25 mouse cellular contexts compared by ENCODE assay signal in the genomic region with DNA sequence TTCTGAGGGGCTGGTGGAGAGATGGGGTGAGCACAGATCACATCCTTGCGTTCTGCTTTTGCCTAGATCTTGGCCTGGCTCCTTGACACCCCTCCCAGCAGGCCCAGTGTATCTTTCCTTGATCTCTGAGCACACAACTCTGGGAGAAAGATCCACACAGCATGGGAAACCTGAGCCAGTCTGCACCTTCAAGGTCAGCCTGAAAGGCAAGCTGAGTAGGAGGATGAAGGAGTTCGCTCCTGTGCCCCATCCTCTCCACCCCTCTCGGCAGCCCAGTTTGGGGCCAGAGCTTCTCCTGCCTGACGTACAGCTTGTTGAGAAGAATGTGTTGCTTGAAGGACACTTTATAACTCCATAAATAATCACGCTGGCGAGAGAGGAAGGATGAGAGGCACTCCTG.
A peak's percentile ranks its signal among the peaks of the same experiment; 100 is the strongest.
DNase-seq lines count a peak whose midpoint lies in the region; ATAC-seq lines count a peak whose summit lies in the region.
"Had no signal": no experiment of that assay in that cellular context is flagged by ENCODE, and none has a peak within 500 bp of the region (broad histone marks: within the 10 kb centered on the region; RNA-seq: fewer than 3 reads in every experiment).

No protein-coding gene starts in this region.

- H3K27ac ChIP-seq in forebrain, embryonic 14.5 days (ENCODE audit: low read depth, low read length): no peak overlapping the region
- H3K27ac ChIP-seq in forebrain, embryonic 15.5 days (replicated peaks): no peak overlapping the region
- no peak overlapping the region for H3K27ac ChIP-seq in kidney, embryonic 15.5 days
- peak overlapping the region; percentile 52; the same call in 1 of the 2 replicates for H3K27ac ChIP-seq in midbrain, embryonic 10.5 days (replicated peaks)
- H3K27ac ChIP-seq in midbrain, embryonic 13.5 days: no peak overlapping the region
- H3K27ac ChIP-seq: embryonic facial prominence, embryonic 10.5 days; embryonic facial prominence, embryonic 13.5 days; forebrain, embryonic 12.5 days; gastrocnemius, adult 2 months; hindbrain, embryonic 13.5 days; hindbrain, postnatal 0 days had no signal

- no peak overlapping the region for H3K4me2 ChIP-seq in forebrain, embryonic 14.5 days (ENCODE audit: low read length)
- H3K4me2 ChIP-seq in forebrain, embryonic 15.5 days (replicated peaks): no peak overlapping the region
- no peak overlapping the region for H3K4me2 ChIP-seq in kidney, embryonic 15.5 days
- no peak overlapping the region for H3K4me2 ChIP-seq in midbrain, embryonic 13.5 days (replicated peaks)
- H3K4me2 ChIP-seq: embryonic facial prominence, embryonic 13.5 days; forebrain, embryonic 12.5 days; heart, embryonic 11.5 days; hindbrain, embryonic 13.5 days had no signal

- ATAC-seq in forebrain, embryonic 14.5 days: peak; percentile 32; the same call in 1 of the 2 replicates
- no peak for ATAC-seq in forebrain, embryonic 15.5 days (replicated peaks)
- ATAC-seq in kidney, embryonic 15.5 days (replicated peaks; ENCODE audit: low FRiP score): peak; percentile 54
- ATAC-seq in midbrain, embryonic 13.5 days: no peak
- ATAC-seq: activated CD4-positive, CD25-positive, alpha-beta regulatory T cell, adult 4 months; forebrain, postnatal 0 days; hindbrain, postnatal 0 days had no signal

- H3K4me1 ChIP-seq in forebrain, embryonic 14.5 days (ENCODE audit: control insufficient read depth, insufficient read depth, low read length): no peaks in the 10 kb centered on the region
- no peaks in the 10 kb centered on the region for H3K4me1 ChIP-seq in forebrain, embryonic 15.5 days
- H3K4me1 ChIP-seq in kidney, embryonic 15.5 days: no peaks in the 10 kb centered on the region
- H3K4me1 ChIP-seq in midbrain, embryonic 10.5 days: peaks cover 9% of the 10 kb centered on the region
- 0 out of 2 replicates have a peak, but pooled peaks cover 6% of the 10 kb centered on the region for H3K4me1 ChIP-seq in midbrain, embryonic 13.5 days (replicated peaks)
- H3K4me1 ChIP-seq: embryonic facial prominence, embryonic 10.5 days; embryonic facial prominence, embryonic 13.5 days; hindbrain, embryonic 13.5 days had no signal

- H3K36me3 ChIP-seq in forebrain, embryonic 14.5 days (ENCODE audit: control insufficient read depth, insufficient read depth, low read length): no peaks in the 10 kb centered on the region
- H3K36me3 ChIP-seq in forebrain, embryonic 15.5 days: no peaks in the 10 kb centered on the region
- H3K36me3 ChIP-seq in kidney, embryonic 15.5 days: no peaks in the 10 kb centered on the region
- no peaks in the 10 kb centered on the region for H3K36me3 ChIP-seq in midbrain, embryonic 10.5 days
- H3K36me3 ChIP-seq in midbrain, embryonic 13.5 days: no peaks in the 10 kb centered on the region
- H3K36me3 ChIP-seq: embryonic facial prominence, embryonic 10.5 days; embryonic facial prominence, embryonic 13.5 days; forebrain, embryonic 12.5 days; hindbrain, embryonic 13.5 days had no signal

- no peaks in the 10 kb centered on the region for H3K9me3 ChIP-seq in forebrain, embryonic 14.5 days (replicated peaks; ENCODE audit: control insufficient read depth, low read length)
- H3K9me3 ChIP-seq in forebrain, embryonic 15.5 days: no peaks in the 10 kb centered on the region
- H3K9me3 ChIP-seq in kidney, embryonic 15.5 days (replicated peaks): no peaks in the 10 kb centered on the region
- H3K9me3 ChIP-seq in midbrain, embryonic 10.5 days (replicated peaks): no peaks in the 10 kb centered on the region
- no peaks in the 10 kb centered on the region for H3K9me3 ChIP-seq in midbrain, embryonic 13.5 days
- H3K9me3 ChIP-seq: embryonic facial prominence, embryonic 10.5 days; embryonic facial prominence, embryonic 13.5 days; forebrain, embryonic 12.5 days; hindbrain, embryonic 13.5 days had no signal

- H3K9ac ChIP-seq in forebrain, embryonic 14.5 days (ENCODE audit: low read length): no peak overlapping the region
- H3K9ac ChIP-seq in forebrain, embryonic 15.5 days (replicated peaks): no peak overlapping the region
- no peak overlapping the region for H3K9ac ChIP-seq in kidney, embryonic 15.5 days
- no peak overlapping the region for H3K9ac ChIP-seq in midbrain, embryonic 13.5 days (replicated peaks)
- H3K9ac ChIP-seq: embryonic facial prominence, embryonic 13.5 days; forebrain, embryonic 12.5 days; forebrain, postnatal 0 days; hindbrain, embryonic 13.5 days had no signal

- no peaks in the 10 kb centered on the region for H3K27me3 ChIP-seq in forebrain, embryonic 14.5 days (replicated peaks; ENCODE audit: control insufficient read depth, insufficient read depth, low read length)
- H3K27me3 ChIP-seq in forebrain, embryonic 15.5 days: no peaks in the 10 kb centered on the region
- 0 out of 2 replicates have a peak, but pooled peaks cover 3% of the 10 kb centered on the region for H3K27me3 ChIP-seq in kidney, embryonic 15.5 days
- no peaks in the 10 kb centered on the region for H3K27me3 ChIP-seq in midbrain, embryonic 10.5 days (ENCODE audit: low read depth, poor library complexity, severe bottlenecking)
- H3K27me3 ChIP-seq in midbrain, embryonic 13.5 days: no peaks in the 10 kb centered on the region
- H3K27me3 ChIP-seq: embryonic facial prominence, embryonic 13.5 days; forebrain, embryonic 12.5 days; hindbrain, embryonic 13.5 days had no signal

- H3K4me3 ChIP-seq in forebrain, embryonic 14.5 days (ENCODE audit: low read depth, low read length): no peak overlapping the region
- H3K4me3 ChIP-seq in forebrain, embryonic 15.5 days: no peak overlapping the region
- H3K4me3 ChIP-seq in kidney, embryonic 15.5 days (replicated peaks): no peak overlapping the region
- no peak overlapping the region for H3K4me3 ChIP-seq in midbrain, embryonic 10.5 days
- H3K4me3 ChIP-seq in midbrain, embryonic 13.5 days (replicated peaks): no peak overlapping the region
- H3K4me3 ChIP-seq: embryonic facial prominence, embryonic 10.5 days; embryonic facial prominence, embryonic 13.5 days; erythroblast, embryonic 14.5 days; forebrain, embryonic 12.5 days; gastrocnemius, adult 2 months; hindbrain, embryonic 13.5 days had no signal

- 65% methylated on average over 6 of the region's 6 CpGs for WGBS in forebrain, embryonic 14.5 days
- 57% methylated on average over 6 of the region's 6 CpGs for WGBS in forebrain, embryonic 15.5 days
- WGBS in kidney, embryonic 15.5 days: 14% methylated on average over 6 of the region's 6 CpGs
- WGBS in midbrain, embryonic 10.5 days: 77% methylated on average over 6 of the region's 6 CpGs
- WGBS in midbrain, embryonic 13.5 days: 48% methylated on average over 6 of the region's 6 CpGs

- no peak for DNase-seq in forebrain, embryonic 14.5 days (ENCODE audit: low spot score)
- DNase-seq in kidney, postnatal 36 days: no peak
- no peak for DNase-seq in midbrain, embryonic 10.5 days (ENCODE audit: low spot score)
- DNase-seq: adrenal gland, adult 8-10 months; adrenal gland, postnatal 25 days; cerebellum, adult 11-12 months; cerebellum, adult 8-10 months; cerebellum, postnatal 10 days; cerebellum, postnatal 36 days; embryo, embryonic 11 days; forebrain, postnatal 0 days; gastrocnemius, adult 2 months; gastrocnemius, postnatal 14 days; heart, adult 11 months had no signal

Comparison
In these comparisons a context has a peak if more than half of its experiments do, and no peak if none do; other contexts are left out.
1. ATAC-seq: peak in forebrain, embryonic 14.5 days (single experiment) and kidney, embryonic 15.5 days (single experiment); none in forebrain, embryonic 15.5 days (single experiment) and midbrain, embryonic 13.5 days (single experiment).